Mouse (Mus musculus) cerebellum, adult 2 months (tissue): ENCODE measurements around the gene Tmem86b. TPM values are rescaled to one million over a fixed set of nuclear protein-coding genes. Genes with fewer than 3 reads are reported as not detected.

Experiments
- DNase-seq, 2 experiments: peaks; one replicate each; pipeline ENCODE4 v3.0.0; 2021
- H3K27ac ChIP-seq: fragments of 200-500 bp; 2 replicates; pipeline ENCODE4 v1.5.1; 2012; ENCODE audit warnings: low read length, control low read depth, inconsistent platforms; ENCODE audit not compliant: insufficient read depth
- H3K27me3 ChIP-seq: fragments of 200-500 bp; 2 replicates; pipeline ENCODE4 v1.6.1; 2012; ENCODE audit warnings: inconsistent platforms, mild to moderate bottlenecking, low read length, moderate library complexity; ENCODE audit not compliant: control insufficient read depth, insufficient read depth
- H3K4me1 ChIP-seq: fragments of 200-500 bp; 2 replicates; pipeline ENCODE4 v1.6.1; 2011; ENCODE audit warnings: low read length; ENCODE audit not compliant: control insufficient read depth, insufficient read depth
- H3K4me3 ChIP-seq: fragments of 200-500 bp; replicated peaks from 2 replicates; pipeline ENCODE3; 2011; ENCODE audit warnings: mild to moderate bottlenecking, low read depth, low read length, control low read depth; ENCODE audit not compliant: insufficient read depth
- CTCF ChIP-seq: fragments of 200-500 bp; IDR thresholded peaks from 2 replicates; pipeline ENCODE4 v1.5.1; 2011; ENCODE audit warnings: low read depth, mild to moderate bottlenecking, control low read depth, low read length, moderate library complexity, borderline replicate concordance; ENCODE audit not compliant: insufficient read depth
- POLR2A ChIP-seq: fragments of 200-500 bp; IDR thresholded peaks from 2 replicates; pipeline ENCODE4 v1.6.1; 2011; ENCODE audit warnings: low read length, control low read depth, borderline replicate concordance; ENCODE audit not compliant: insufficient read depth
- WGBS: fragments of 180-500 bp; shearing (Covaris S2); methylation state at CpG from one replicate; pipeline ENCODE4 v1.1.7; 2018; 5-methylcytosine and 5-hydroxymethylcytosine counted together
- polyA plus RNA-seq: library from polyadenylated mRNA; depleted of rRNA; stranded (reverse); fragments of >200 nt; gene quantifications from 2 replicates; pipeline ENCODE4 v1.2.3, GENCODE M21; 2012; rRNA removed

The Tmem86b gene
- polyA plus RNA-seq = 45.2 and 47.9 TPM in 2 replicates

DNA sequence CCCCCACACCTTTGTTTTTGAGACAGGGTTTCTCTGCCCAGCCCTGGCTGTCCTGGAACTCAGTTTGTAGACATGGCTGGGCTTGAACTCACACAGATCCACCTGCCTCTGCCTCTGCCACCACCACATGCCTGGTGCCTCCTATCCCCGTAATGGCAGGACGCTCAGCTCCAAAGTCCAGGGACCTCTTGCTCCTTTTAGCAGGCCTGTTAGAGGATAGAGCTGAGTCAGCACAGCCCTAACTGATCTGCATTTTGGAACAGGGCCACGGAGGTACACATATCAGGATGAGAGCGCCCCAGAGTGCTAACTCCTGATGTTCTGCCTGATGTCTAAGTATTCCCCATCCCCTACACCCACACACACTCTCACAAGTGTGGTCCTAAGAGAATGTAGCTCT lies at the start of gene Tmem86b:
Gene Tmem86b (minus strand): TSS at position 392 of the 400 bp plus-strand sequence.
- DNase-seq = no peak
- H3K27me3 ChIP-seq = no peaks in the 10 kb centered on the region
- no peak within 1 kb of the TSS for H3K27ac ChIP-seq
- WGBS = 92% methylated on average over 4 of the region's 4 CpGs
- no peak within 1 kb of the TSS for H3K4me3 ChIP-seq
- TF ChIP-seq POLR2A (no peak), CTCF (no peak)
- H3K4me1 ChIP-seq = peaks cover 6% of the 10 kb centered on the region; the same call in 1 of the 2 replicates

DNA sequence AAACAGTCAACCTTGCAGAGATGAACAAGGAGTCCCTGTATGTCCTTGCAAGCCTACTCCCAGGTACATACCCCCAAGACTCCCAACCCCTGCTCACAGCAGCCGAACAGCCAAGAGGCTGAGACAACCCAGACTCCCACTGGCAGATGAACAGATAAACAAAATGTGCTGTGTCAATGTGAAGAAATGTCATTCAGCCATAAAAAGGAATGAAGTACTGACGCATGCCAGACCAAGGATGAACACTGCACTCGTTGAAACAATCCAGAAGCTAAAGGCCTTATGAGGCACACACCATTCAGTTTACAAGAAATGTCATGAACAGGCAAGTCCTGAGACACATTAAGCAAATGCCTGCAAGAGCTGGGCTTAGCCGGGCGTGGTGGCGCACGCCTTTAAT lies 44.0 kb upstream of the Tmem86b start:
- Histone ChIP-seq H3K27ac (no peak overlapping the region), H3K27me3 (no peaks in the 10 kb centered on the region), H3K4me1 (no peaks in the 10 kb centered on the region), H3K4me3 (no peak overlapping the region)
- no peak for DNase-seq
- WGBS = 91% methylated on average over 7 of the region's 7 CpGs
- TF ChIP-seq POLR2A (no peak), CTCF (no peak)

- 91% methylated on average over 12 of the region's 12 CpGs for WGBS
- no peak for TF ChIP-seq POLR2A
- no peak for TF ChIP-seq CTCF
- Histone ChIP-seq H3K27ac (no peak overlapping the region), H3K4me1 (no peaks in the 10 kb centered on the region), H3K4me3 (no peak overlapping the region), H3K27me3 (no peaks in the 10 kb centered on the region)
- DNase-seq = no peak
Observed at GRCm38 (mm10) chr7:4674114-4674731, 43.0 kb upstream of the Tmem86b start.

- Histone ChIP-seq H3K27ac (no peak overlapping the region), H3K27me3 (no peaks in the 10 kb centered on the region), H3K4me1 (no peaks in the 10 kb centered on the region), H3K4me3 (no peak overlapping the region)
- TF ChIP-seq POLR2A = no peak
- no peak for TF ChIP-seq CTCF
- WGBS = 62% methylated on average over 4 of the region's 4 CpGs
- DNase-seq = no peak
Observed at GRCm38 (mm10) chr7:4671956-4672355, 40.7 kb upstream of the Tmem86b start.

DNA sequence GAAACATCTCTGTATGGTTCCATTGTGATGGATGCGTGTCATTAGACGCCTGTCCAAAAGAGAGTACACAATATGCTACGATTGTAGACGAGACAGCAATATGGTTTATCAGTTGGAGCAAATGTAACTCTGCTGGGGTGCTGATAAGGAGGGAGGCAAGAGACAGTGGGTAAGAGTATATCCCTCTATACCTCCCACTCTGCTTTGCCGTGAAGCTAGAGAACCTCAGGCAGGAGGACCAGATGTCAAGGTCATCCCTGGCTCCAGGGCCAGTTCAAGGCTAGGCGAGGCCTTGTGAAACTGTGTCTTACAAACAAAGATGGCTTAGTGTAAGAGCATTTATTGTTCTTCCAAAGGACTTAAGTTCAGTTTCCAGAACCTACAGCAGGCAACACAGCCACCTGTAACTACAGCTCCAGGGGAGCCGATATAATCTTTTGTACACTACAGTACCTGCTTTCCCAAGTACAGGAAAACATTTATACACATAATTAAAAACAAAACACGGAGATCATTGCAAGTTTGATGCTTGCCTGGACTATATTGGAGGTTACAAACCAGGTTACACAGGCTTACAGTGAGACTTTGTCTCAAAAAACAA lies 39.5 kb upstream of the Tmem86b start:
- Histone ChIP-seq H3K4me1 (no peaks in the 10 kb centered on the region), H3K27ac (no peak overlapping the region), H3K27me3 (no peaks in the 10 kb centered on the region), H3K4me3 (no peak overlapping the region)
- TF ChIP-seq CTCF (no peak), POLR2A (no peak)
- no peak for DNase-seq
- 82% methylated on average over 8 of the region's 8 CpGs for WGBS

GRCm38 (mm10) chr7:4669156-4669555 lies 37.9 kb upstream of the Tmem86b start:
- Histone ChIP-seq H3K4me1 (no peaks in the 10 kb centered on the region), H3K27me3 (no peaks in the 10 kb centered on the region), H3K4me3 (no peak overlapping the region), H3K27ac (no peak overlapping the region)
- TF ChIP-seq POLR2A (no peak), CTCF (no peak)
- 98% methylated on average over 9 of the region's 9 CpGs for WGBS
- DNase-seq = no peak

- TF ChIP-seq POLR2A (no peak), CTCF (no peak)
- Histone ChIP-seq H3K27ac (no peak overlapping the region), H3K4me1 (no peaks in the 10 kb centered on the region), H3K27me3 (no peaks in the 10 kb centered on the region), H3K4me3 (no peak overlapping the region)
- WGBS = 92% methylated on average over 8 of the region's 8 CpGs
- no peak for DNase-seq
Observed at GRCm38 (mm10) chr7:4668506-4668905, 37.3 kb upstream of the Tmem86b start.

DNA sequence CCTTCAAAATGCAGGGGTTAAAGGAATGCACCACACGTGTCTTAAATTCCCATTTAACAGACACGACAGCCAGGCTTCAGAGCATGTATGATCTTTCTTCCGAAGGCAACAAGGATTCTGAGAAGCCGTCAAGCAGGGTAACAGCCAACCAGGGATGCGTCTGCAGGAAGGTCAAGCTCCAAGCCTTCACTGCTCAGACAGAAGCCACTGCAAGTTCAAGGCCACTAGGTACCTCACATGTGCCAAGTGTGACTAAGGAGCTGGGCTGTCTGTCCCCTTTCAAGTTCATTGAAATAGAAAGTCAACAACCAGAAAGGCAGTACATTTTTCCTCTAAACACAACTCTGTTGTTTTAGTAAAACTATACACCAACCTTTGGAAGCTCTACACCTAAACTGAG lies 35.6 kb upstream of the Tmem86b start:
- H3K27ac ChIP-seq = no peak overlapping the region
- TF ChIP-seq CTCF (no peak), POLR2A (no peak)
- no peak overlapping the region for H3K4me3 ChIP-seq
- 93% methylated on average over 5 of the region's 5 CpGs for WGBS
- no peaks in the 10 kb centered on the region for H3K27me3 ChIP-seq
- no peaks in the 10 kb centered on the region for H3K4me1 ChIP-seq
- no peak for DNase-seq
